Mouse (Mus musculus) neural tube, embryonic 10.5 days (tissue): Measurements from ENCODE around the gene Capns2.

Experiments used
- DNase-seq: peaks from one replicate; pipeline ENCODE4 v3.0.0-alpha.2; 2017; ENCODE audit warnings: low spot score; ENCODE audit errors: extremely low spot score

Capns2 gene

DNA sequence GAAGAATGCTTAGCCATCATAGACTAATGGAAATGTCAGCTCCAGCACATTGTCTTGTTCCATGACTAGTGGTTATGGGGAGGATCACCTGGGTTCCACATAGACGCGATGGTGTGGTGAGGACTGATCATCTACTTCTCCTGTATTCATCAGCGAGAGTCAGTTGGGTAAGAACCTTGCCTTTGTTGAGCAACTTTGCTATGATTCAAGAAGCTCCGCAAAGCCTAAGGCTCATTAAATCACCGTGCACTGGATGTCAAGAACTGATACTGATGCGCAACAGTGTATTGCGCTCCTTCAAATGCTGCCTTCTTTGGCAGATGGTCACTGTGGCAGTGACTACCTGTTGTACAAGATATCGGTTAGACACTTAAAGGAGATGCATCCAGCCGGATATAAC lies 5.3 kb downstream of the Capns2 start:
- DNase-seq: no peak

DNA sequence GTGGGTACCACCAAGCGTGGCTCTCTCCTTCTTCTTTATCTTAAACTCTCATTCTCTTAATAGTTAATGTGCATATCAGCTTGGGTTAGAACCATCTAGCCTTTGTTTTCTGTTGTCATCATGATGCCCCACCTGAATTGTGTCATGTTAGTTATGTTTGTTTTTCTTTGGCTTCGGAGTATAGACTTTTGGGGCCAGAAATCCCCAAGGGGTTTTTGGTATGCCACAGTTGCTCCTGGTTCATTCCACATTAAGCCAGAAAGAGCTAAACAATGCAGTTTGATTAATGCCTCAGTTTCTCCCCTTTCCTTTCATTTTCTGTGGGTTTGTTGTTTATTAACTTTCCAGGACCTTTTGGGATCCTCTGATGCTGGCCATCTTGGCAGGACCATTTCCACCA lies 7.2 kb downstream of the Capns2 start:
- DNase-seq: no peak

DNA sequence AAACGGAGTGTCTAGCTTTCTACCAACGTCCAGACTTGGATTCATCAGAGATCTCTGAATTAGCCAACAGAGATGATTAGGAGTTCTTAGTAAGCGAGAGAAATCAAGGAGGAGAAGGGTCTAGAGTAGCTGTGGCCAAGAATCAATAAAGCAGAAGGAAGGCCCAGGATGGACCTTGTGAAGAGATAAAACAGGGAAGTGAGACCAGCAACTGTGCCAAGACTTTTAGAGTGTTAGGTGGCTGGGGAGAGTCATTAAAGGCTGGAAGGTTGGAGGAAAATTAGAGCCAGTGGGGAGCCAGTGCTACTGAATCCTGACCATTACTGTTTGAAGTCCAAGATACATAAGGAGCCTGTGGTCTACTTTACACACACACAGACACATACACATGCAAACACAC lies 10.3 kb downstream of the Capns2 start:
- no peak for DNase-seq

DNA sequence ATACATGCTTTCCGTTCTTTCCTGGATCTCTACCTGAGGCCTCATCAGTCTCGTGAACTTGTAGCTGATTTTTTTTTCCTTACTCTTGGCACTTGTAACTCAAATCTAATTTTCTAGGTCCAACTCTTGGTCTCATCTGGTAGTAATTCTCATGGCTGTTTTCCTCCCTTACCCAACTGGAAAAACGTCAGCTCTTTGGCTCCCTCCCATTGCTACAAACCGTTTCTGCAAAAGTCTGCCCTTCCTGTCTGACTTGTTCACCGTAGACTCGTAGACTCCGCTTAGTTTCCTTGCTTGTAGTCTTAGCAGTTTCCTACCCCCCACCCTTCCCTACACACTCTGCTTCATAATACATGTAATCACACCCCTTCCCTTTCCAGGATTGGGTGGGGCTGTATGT lies 12.2 kb downstream of the Capns2 start:
- DNase-seq: no peak

DNA sequence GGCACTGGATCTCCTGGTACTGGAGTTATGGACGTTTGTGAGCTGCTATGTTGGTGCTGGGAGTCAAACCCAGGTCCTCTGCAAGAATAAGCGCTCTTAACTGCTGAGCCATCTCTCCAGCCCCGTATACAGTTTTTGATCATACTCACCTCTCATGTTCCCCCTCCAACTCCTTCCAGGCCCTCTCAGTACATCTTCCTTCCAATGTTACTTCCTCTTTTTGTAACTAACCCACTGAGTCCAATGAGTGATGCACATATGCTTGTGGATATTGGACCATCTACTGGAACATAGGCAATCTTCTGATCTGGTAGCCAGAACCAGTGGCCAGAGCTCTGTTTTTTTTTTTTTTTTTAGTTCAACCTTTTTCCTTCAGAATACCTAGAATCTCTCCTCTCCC lies 14.9 kb downstream of the Capns2 start:
- DNase-seq: no peak

DNA sequence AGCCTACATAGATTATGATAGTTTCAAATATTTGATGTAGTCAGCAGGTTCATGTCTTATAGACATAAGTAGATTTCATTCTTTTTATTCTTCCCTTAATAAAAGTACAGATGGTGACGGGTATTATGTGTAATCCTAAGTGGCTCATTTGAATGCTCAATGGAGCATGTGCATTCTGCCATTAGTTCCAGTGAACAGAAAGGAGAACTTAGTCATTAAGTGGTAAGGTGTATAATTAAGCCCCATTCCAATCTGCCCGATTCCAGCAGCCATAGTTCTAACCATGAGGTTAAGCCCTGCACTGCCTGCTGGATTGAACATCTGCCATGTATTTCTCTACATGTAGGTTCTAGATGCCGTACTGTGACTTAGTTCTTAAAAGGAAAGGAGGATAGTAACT lies 20.6 kb downstream of the Capns2 start:
- no peak for DNase-seq

DNA sequence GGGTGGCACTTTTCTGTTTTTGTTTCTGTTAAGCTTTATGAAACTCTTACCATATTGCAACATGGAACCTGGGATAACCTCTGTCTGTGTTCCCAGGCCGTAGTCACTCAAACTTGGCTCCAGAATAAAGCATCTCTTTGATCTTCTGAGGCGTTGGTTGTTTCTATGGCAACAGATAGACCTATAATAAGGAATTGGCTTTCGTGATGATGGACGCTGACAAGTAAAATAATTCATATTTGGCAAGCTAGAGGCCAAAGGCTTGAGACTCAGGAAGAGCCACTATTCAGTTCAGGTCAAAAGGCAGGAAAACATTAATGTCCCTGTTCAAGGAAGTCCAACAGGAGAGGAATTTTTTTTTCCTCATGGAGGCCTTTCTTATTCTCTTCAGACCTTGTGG lies 27.8 kb downstream of the Capns2 start:
- DNase-seq: no peak

DNA sequence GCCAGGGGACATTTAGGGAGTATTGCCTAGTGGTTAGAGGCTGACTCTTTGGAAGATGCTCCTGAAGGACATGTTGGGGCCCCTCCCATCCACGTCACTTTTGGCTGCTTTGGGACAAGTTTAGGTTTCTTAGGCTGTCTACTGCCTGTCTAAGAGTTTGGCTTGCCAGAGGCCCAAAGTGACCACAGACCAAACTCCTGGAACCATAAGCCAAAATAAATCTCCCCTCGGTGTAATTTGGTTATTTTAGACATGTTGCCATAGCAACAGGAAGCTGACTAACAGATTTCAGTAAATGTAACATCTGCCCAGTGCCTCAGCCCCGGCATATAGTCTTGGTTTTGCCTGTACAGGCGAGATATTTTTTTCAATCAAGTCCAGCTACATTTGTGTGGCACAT lies 36.8 kb downstream of the Capns2 start:
- DNase-seq: no peak

DNA sequence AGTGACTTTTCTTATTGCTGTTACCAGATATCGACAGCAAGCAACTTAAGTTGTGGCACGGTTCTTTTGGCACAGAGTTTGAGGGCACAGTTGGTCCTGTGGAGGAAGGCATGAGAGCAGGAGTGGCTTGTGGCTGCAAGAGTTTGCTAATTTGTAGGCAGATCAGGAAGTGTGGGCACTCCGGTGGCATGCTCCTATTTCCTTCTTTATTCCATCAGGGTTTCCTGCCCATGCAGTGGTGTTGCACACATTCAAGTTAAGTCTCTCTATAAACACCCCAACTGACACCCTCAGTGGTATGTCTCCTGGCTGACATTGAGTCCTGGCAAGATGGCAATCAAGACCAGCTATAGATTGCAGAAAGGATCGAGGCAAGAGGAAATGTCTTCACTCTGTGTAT lies 47.9 kb downstream of the Capns2 start:
- no peak for DNase-seq

DNA sequence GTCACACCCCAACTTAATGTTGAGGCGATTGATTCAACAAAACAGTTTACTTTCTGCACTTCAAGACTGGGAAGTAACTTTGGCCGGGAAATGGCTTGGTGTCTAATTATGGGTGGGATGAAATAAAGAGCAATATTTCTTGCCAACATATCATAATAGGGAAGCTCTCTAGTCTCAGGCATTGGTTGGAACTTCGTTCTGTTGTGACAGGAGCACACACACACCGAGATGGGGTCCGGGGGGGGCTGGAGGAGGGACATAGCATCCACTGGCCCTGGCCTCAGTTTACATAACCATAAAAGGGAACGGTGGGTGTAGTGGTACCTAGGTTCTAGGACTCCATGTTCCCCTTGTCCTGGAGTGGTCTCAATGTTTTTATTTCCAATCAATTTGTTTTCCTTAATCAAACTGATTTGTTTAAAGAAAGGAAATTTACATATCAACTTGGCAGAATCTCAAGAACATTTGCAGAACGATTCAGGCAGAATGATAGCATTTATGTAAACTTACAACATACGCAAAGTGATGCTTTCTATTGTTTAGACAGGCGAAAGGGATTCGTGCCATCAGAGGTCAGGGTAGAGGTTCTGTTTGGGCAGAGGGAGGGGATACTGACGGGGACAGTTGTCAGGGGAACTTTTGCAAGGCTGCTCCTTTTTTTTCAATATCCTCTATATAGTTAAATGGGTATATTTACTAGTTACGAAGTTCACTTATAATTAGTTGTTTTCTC lies 49.6 kb downstream of the Capns2 start:
- no peak for DNase-seq
